Mouse (Mus musculus): ENCODE results near the gene Cab39.
"Not testable (repeated sequence)": the region's sequence is repeated elsewhere in the genome, so short reads cannot be mapped to it uniquely, and the experiment has no call there.

The Cab39 gene

GRCm38 (mm10) chr1:85790565-85790964 is 2.7 kb upstream of the Cab39 start:
- no peak for DNase-seq (ENCODE audit: low read depth, low spot score)

- DNase-seq (ENCODE audit: low read depth, low spot score), result no peak
These were observed 1.8 kb upstream of the Cab39 start for GRCm38 (mm10) chr1:85791476-85791875.

- peak; percentile 89 for DNase-seq (ENCODE audit: low read depth, low spot score)
These were observed 998 bp downstream of the Cab39 start for GRCm38 (mm10) chr1:85794106-85794771.

GRCm38 (mm10) chr1:85795196-85795595 is 2.0 kb downstream of the Cab39 start:
- no peak for DNase-seq (ENCODE audit: low read depth, low spot score)

GRCm38 (mm10) chr1:85799776-85800175 is 6.5 kb downstream of the Cab39 start:
- no peak for DNase-seq (ENCODE audit: low read depth, low spot score)

- DNase-seq (ENCODE audit: low read depth, low spot score), result no peak
These were observed 9.3 kb downstream of the Cab39 start for GRCm38 (mm10) chr1:85802517-85802916.

GRCm38 (mm10) chr1:85804551-85804950 is 11.3 kb downstream of the Cab39 start:
- no peak for DNase-seq (ENCODE audit: low read depth, low spot score)

GRCm38 (mm10) chr1:85809256-85809655 is 16.0 kb downstream of the Cab39 start:
- no peak for DNase-seq (ENCODE audit: low read depth, low spot score)

GRCm38 (mm10) chr1:85810343-85810742 is 17.1 kb downstream of the Cab39 start:
- no peak for DNase-seq (ENCODE audit: low read depth, low spot score)

GRCm38 (mm10) chr1:85810787-85811186 is 17.5 kb downstream of the Cab39 start:
- DNase-seq (ENCODE audit: low read depth, low spot score), result no peak

GRCm38 (mm10) chr1:85814213-85814612 is 21.0 kb downstream of the Cab39 start:
- DNase-seq (ENCODE audit: low read depth, low spot score), result not testable (repeated sequence)

GRCm38 (mm10) chr1:85818121-85818520 is 24.9 kb downstream of the Cab39 start:
- no peak for DNase-seq (ENCODE audit: low read depth, low spot score)

- DNase-seq (ENCODE audit: low read depth, low spot score), result peak; percentile 55
These were observed 26.5 kb downstream of the Cab39 start for GRCm38 (mm10) chr1:85819695-85820094.

- DNase-seq (ENCODE audit: low read depth, low spot score), result no peak
These were observed 29.0 kb downstream of the Cab39 start for GRCm38 (mm10) chr1:85822239-85822638.

GRCm38 (mm10) chr1:85824905-85825304 is 31.7 kb downstream of the Cab39 start:
- DNase-seq (ENCODE audit: low read depth, low spot score), result no peak

GRCm38 (mm10) chr1:85827166-85827565 is 33.9 kb downstream of the Cab39 start:
- DNase-seq (ENCODE audit: low read depth, low spot score), result no peak

- no peak for DNase-seq (ENCODE audit: low read depth, low spot score)
These were observed 35.8 kb downstream of the Cab39 start for GRCm38 (mm10) chr1:85829016-85829415.

GRCm38 (mm10) chr1:85838056-85838455 is 44.8 kb downstream of the Cab39 start:
- no peak for DNase-seq (ENCODE audit: low read depth, low spot score)

GRCm38 (mm10) chr1:85839356-85839755 is 46.1 kb downstream of the Cab39 start:
- no peak for DNase-seq (ENCODE audit: low read depth, low spot score)

GRCm38 (mm10) chr1:85839790-85840189 is 46.5 kb downstream of the Cab39 start:
- no peak for DNase-seq (ENCODE audit: low read depth, low spot score)

- DNase-seq (ENCODE audit: low read depth, low spot score), result no peak
These were observed 47.2 kb downstream of the Cab39 start for GRCm38 (mm10) chr1:85840421-85840820.

GRCm38 (mm10) chr1:85842251-85842650 is 49.0 kb downstream of the Cab39 start:
- peak; percentile 23 for DNase-seq (ENCODE audit: low read depth, low spot score)

- no peak for DNase-seq (ENCODE audit: low read depth, low spot score)
These were observed 50.1 kb downstream of the Cab39 start for GRCm38 (mm10) chr1:85843291-85843863.

- no peak for DNase-seq (ENCODE audit: low read depth, low spot score)
These were observed 51.7 kb downstream of the Cab39 start for GRCm38 (mm10) chr1:85844981-85845380.

All from R1 (cell line).